Mouse (Mus musculus) lung, adult 2 months (tissue): ENCODE results near the gene Dhx8.

Experiments
- CTCF ChIP-seq: fragments of 200-500 bp; IDR thresholded peaks from 2 replicates; pipeline ENCODE4 v1.5.1; 2011; ENCODE audit warnings: mild to moderate bottlenecking, low read length, control low read depth; ENCODE audit not compliant: insufficient read depth
- POLR2A ChIP-seq: fragments of 200-500 bp; IDR thresholded peaks from 2 replicates; pipeline ENCODE4 v1.6.1; 2011; ENCODE audit warnings: low read depth, mild to moderate bottlenecking, control low read depth, low read length, borderline replicate concordance; ENCODE audit errors: extremely low read depth

DNA sequence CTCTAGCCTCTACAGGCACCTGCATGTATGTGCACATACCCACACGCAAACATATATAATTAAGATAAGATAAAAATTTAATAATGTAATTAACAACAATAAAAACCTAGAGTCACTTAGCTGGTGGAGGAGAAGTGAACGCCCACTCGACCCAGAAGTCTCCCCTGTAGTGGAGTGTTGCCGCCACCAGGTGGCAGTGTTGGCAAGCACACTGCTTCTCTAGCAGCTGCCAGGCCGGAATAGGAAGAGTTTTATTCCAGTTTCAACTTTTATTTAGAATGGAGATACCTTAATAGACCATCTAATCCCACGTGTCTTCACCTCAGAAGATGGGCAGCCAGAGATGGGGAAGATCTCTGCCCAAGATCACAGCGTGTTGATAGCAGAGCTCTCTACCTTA lies 80.5 kb downstream of the Dhx8 start:
- TF ChIP-seq CTCF (peak; percentile 96), POLR2A (no peak)
